Mouse (Mus musculus) spleen, adult 2 months (tissue): ENCODE results near the gene Lrrc9.

Source experiments
- CTCF ChIP-seq: fragments of 200-500 bp; IDR thresholded peaks from 2 replicates; pipeline ENCODE4 v1.5.1; 2011; ENCODE audit warnings: mild to moderate bottlenecking, inconsistent platforms; ENCODE audit not compliant: insufficient read depth, insufficient read length, insufficient replicate concordance; ENCODE audit errors: extremely low read depth
- POLR2A ChIP-seq: fragments of 200-500 bp; IDR thresholded peaks from 2 replicates; pipeline ENCODE4 v1.6.1; 2011; ENCODE audit warnings: low read depth, low read length, inconsistent platforms

DNA sequence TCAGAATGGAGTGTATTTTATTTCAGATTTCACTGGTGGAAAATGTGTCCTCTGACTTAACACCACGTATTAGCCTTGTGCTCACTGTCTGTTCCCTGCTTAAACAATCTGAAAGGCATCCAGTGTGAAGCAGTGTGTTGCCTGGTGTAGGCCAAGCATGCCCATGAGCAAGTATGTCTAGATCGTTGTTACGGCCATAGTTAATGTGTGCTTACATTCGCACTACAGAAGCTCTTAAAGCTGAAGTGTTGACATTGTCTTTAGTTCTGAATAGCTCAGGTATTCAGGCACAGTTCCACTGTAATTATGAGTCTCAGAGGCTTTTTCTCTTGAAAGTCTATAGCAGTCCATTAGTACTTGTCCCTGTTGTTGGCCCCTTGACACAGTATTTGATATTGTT lies 112.7 kb downstream of the Lrrc9 start:
- TF ChIP-seq CTCF (no peak), POLR2A (no peak)
